In the genomic region with DNA sequence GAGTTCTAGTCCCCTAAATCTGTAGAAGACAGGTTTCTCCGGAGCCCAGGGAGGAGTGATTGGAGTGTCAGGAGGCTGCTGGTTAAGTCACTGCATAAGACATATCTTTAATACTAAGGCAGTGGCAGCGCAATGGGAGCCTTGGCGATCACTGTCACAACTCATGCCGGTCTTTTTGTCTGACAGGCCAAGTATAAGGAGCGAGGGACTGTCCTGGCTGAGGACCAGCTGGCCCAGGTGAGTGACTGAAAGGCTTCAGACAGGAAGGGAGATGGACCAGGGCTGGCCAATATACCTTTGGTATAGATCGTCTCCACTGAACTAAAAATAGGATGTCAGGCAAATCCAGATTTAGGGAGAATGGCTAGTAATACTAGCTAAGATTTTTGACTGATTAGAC, we compare ENCODE assay signal across 9 mouse cellular contexts. TPM values are rescaled to one million over a fixed set of nuclear protein-coding genes. Genes with fewer than 3 reads are reported as not detected.
A peak's percentile ranks its signal among the peaks of the same experiment; 100 is the strongest.
DNase-seq lines count a peak whose midpoint lies in the region; ATAC-seq lines count a peak whose summit lies in the region.
"Had no signal": no experiment of that assay in that cellular context is flagged by ENCODE, and none has a peak within 500 bp of the region (broad histone marks: within the 10 kb centered on the region; RNA-seq: fewer than 3 reads in every experiment).

No protein-coding gene starts in this region.

- peak overlapping the region; percentile 70 for H3K9ac ChIP-seq in kidney, embryonic 14.5 days (ENCODE audit: low read depth, low read length)
- peak overlapping the region; percentile 74 for H3K9ac ChIP-seq in forebrain, embryonic 12.5 days
- H3K9ac ChIP-seq in liver, embryonic 13.5 days, result peak overlapping the region; percentile 88

- 5% methylated on average over 6 of the region's 6 CpGs for WGBS in kidney, embryonic 14.5 days
- 10% methylated on average over 6 of the region's 6 CpGs for WGBS in forebrain, embryonic 12.5 days
- WGBS in liver, embryonic 13.5 days (ENCODE audit: insufficient replicate concordance), result 4% methylated on average over 6 of the region's 6 CpGs

- H3K27me3 ChIP-seq in kidney, embryonic 14.5 days (ENCODE audit: control insufficient read depth, insufficient read depth, low read length), result no peaks in the 10 kb centered on the region
- 0 out of 2 replicates have a peak, but pooled peaks cover 6% of the 10 kb centered on the region for H3K27me3 ChIP-seq in forebrain, embryonic 12.5 days
- no peaks in the 10 kb centered on the region for H3K27me3 ChIP-seq in liver, embryonic 13.5 days

- no peak for DNase-seq in kidney, adult 18-20 months
- DNase-seq in brain, adult 2 months (ENCODE audit: low read depth, low spot score), result peak; percentile 22
- no peak for DNase-seq in liver, embryonic 13.5 days
- peak; percentile 52 for DNase-seq in testis, postnatal 10 days (ENCODE audit: low spot score)
- DNase-seq in embryo, embryonic 10.5 days (ENCODE audit: low spot score), result no peak

- H3K4me2 ChIP-seq in kidney, embryonic 14.5 days (replicated peaks; ENCODE audit: low read depth, low read length), result peak overlapping the region; percentile 80
- H3K4me2 ChIP-seq in forebrain, embryonic 12.5 days, result peak overlapping the region; percentile 98
- peak overlapping the region; percentile 86 for H3K4me2 ChIP-seq in liver, embryonic 13.5 days

- H3K27ac ChIP-seq in kidney, embryonic 14.5 days (ENCODE audit: low read depth, low read length), result no peak overlapping the region
- peak overlapping the region; percentile 50; the same call in 1 of the 2 replicates for H3K27ac ChIP-seq in forebrain, embryonic 12.5 days
- peak overlapping the region; percentile 35 for H3K27ac ChIP-seq in liver, embryonic 13.5 days

- ATAC-seq in kidney, embryonic 14.5 days (ENCODE audit: low FRiP score, low TSS enrichment), result no peak
- ATAC-seq in forebrain, embryonic 12.5 days (ENCODE audit: low FRiP score), result peak; percentile 23
- ATAC-seq in liver, embryonic 13.5 days (ENCODE audit: low read depth), result peak; percentile 37
- no peak for ATAC-seq in inflammation-experienced regulatory T-cells, adult 6 months

- peak overlapping the region; percentile 75 for H3K4me3 ChIP-seq in kidney, embryonic 14.5 days (ENCODE audit: low read length)
- peak overlapping the region; percentile 78 for H3K4me3 ChIP-seq in forebrain, embryonic 12.5 days (replicated peaks)
- H3K4me3 ChIP-seq in liver, embryonic 13.5 days (replicated peaks), result peak overlapping the region; percentile 91

- peaks cover 5% of the 10 kb centered on the region for H3K36me3 ChIP-seq in kidney, embryonic 14.5 days (ENCODE audit: control insufficient read depth, insufficient read depth, low read length)
- peaks cover 14% of the 10 kb centered on the region for H3K36me3 ChIP-seq in forebrain, embryonic 12.5 days (replicated peaks)
- peaks cover 28% of the 10 kb centered on the region for H3K36me3 ChIP-seq in liver, embryonic 13.5 days

- no peaks in the 10 kb centered on the region for H3K9me3 ChIP-seq in kidney, embryonic 14.5 days (ENCODE audit: control insufficient read depth, low read length)
- H3K9me3 ChIP-seq in forebrain, embryonic 12.5 days, result no peaks in the 10 kb centered on the region
- H3K9me3 ChIP-seq in liver, embryonic 13.5 days (replicated peaks), result no peaks in the 10 kb centered on the region

- peaks cover 4% of the 10 kb centered on the region for H3K4me1 ChIP-seq in kidney, embryonic 14.5 days (ENCODE audit: control insufficient read depth, insufficient read depth, low read length)
- peaks cover 15% of the 10 kb centered on the region for H3K4me1 ChIP-seq in forebrain, embryonic 12.5 days
- H3K4me1 ChIP-seq in liver, embryonic 13.5 days (replicated peaks), result peaks cover 55% of the 10 kb centered on the region

RNA-seq across cellular contexts. Expression of a gene that starts 0.4 kb away (rescaled TPM):
- 34.2 and 63.5 TPM in 2 replicates for polyA plus RNA-seq in kidney, embryonic 14.5 days (2014; fragmentation: Nextera tagmentation; extraction: Ambion mirVana)
- polyA plus RNA-seq in forebrain, embryonic 12.5 days (2016; fragmentation: Nextera tagmentation; extraction: Ambion mirVana), result 107 and 109 TPM in 2 replicates
- 87.0 and 88.9 TPM in 2 replicates for polyA plus RNA-seq in liver, embryonic 13.5 days (2015; fragmentation: Nextera tagmentation; extraction: Ambion mirVana)
- polyA plus RNA-seq in inflammation-experienced regulatory T-cells, adult 6 months (2017; shearing (Covaris generic)), result 10 to 100 TPM; 37.7 to 51.2 (median 42.6) TPM

RNA-seq across cellular contexts. Expression of a gene that starts 10.8 kb away (rescaled TPM):
- polyA plus RNA-seq in kidney, embryonic 14.5 days (2014; fragmentation: Nextera tagmentation; extraction: Ambion mirVana), result not detected in 2 replicates
- polyA plus RNA-seq in forebrain, embryonic 12.5 days (2016; fragmentation: Nextera tagmentation; extraction: Ambion mirVana), result not detected in 2 replicates
- not detected in 2 replicates for polyA plus RNA-seq in liver, embryonic 13.5 days (2015; fragmentation: Nextera tagmentation; extraction: Ambion mirVana)
- not detected for polyA plus RNA-seq in inflammation-experienced regulatory T-cells, adult 6 months (2017; shearing (Covaris generic))
- polyA plus RNA-seq: brain, embryonic 14.5 days had no signal

RNA-seq across cellular contexts. Expression of a gene that starts 29.4 kb away (rescaled TPM):
- 42.1 and 54.2 TPM in 2 replicates for polyA plus RNA-seq in kidney, embryonic 14.5 days (2014; fragmentation: Nextera tagmentation; extraction: Ambion mirVana)
- polyA plus RNA-seq in forebrain, embryonic 12.5 days (2016; fragmentation: Nextera tagmentation; extraction: Ambion mirVana), result 97.9 and 103 TPM in 2 replicates
- 20.8 and 23.9 TPM in 2 replicates for polyA plus RNA-seq in liver, embryonic 13.5 days (2015; fragmentation: Nextera tagmentation; extraction: Ambion mirVana)
- polyA plus RNA-seq in inflammation-experienced regulatory T-cells, adult 6 months (2017; shearing (Covaris generic)), result not detected

RNA-seq across cellular contexts. Expression of a gene that starts 30.1 kb away (rescaled TPM):
- polyA plus RNA-seq in kidney, embryonic 14.5 days (2014; fragmentation: Nextera tagmentation; extraction: Ambion mirVana), result 27.6 and 36.4 TPM in 2 replicates
- 30.4 and 33.8 TPM in 2 replicates for polyA plus RNA-seq in forebrain, embryonic 12.5 days (2016; fragmentation: Nextera tagmentation; extraction: Ambion mirVana)
- polyA plus RNA-seq in liver, embryonic 13.5 days (2015; fragmentation: Nextera tagmentation; extraction: Ambion mirVana), result 13.7 and 15.2 TPM in 2 replicates
- polyA plus RNA-seq in inflammation-experienced regulatory T-cells, adult 6 months (2017; shearing (Covaris generic)), result 10 to 100 TPM in 2 of 3 experiments, 1 to 10 TPM in 1; 9.6 to 13.1 (median 10.4) TPM

RNA-seq across cellular contexts. Expression of a gene that starts 40.3 kb away (rescaled TPM):
- polyA plus RNA-seq in kidney, embryonic 14.5 days (2014; fragmentation: Nextera tagmentation; extraction: Ambion mirVana), result 848 and 857 TPM in 2 replicates
- polyA plus RNA-seq in forebrain, embryonic 12.5 days (2016; fragmentation: Nextera tagmentation; extraction: Ambion mirVana), result 379 and 385 TPM in 2 replicates
- polyA plus RNA-seq in liver, embryonic 13.5 days (2015; fragmentation: Nextera tagmentation; extraction: Ambion mirVana), result 578 and 628 TPM in 2 replicates
- polyA plus RNA-seq in inflammation-experienced regulatory T-cells, adult 6 months (2017; shearing (Covaris generic)), result 100 to 1,000 TPM; 336 to 391 (median 363) TPM

Comparison
In these comparisons a context has a peak if more than half of its experiments do, and no peak if none do; other contexts are left out.
1. ATAC-seq: peak in forebrain, embryonic 12.5 days (single experiment) and liver, embryonic 13.5 days (single experiment); none in kidney, embryonic 14.5 days (single experiment) and inflammation-experienced regulatory T-cells, adult 6 months (single experiment).
2. DNase-seq: peak in brain, adult 2 months (single experiment) and testis, postnatal 10 days (single experiment); none in kidney, adult 18-20 months (single experiment), liver, embryonic 13.5 days (single experiment) and embryo, embryonic 10.5 days (single experiment).
3. RNA of a gene that starts 29.4 kb away (polyA plus RNA-seq): 97.9 to 103 TPM in forebrain, embryonic 12.5 days, 42.1 to 54.2 TPM in kidney, embryonic 14.5 days and 20.8 to 23.9 TPM in liver, embryonic 13.5 days; not detected in inflammation-experienced regulatory T-cells, adult 6 months; every median in the first group is over 10 times any median in the second.
4. Peak in every context shown above with its lines, with median percentiles within 50 percentile points of each other: H3K4me2 ChIP-seq, H3K4me3 ChIP-seq and H3K9ac ChIP-seq.